Mouse (Mus musculus) ovary, adult 18-20 months (tissue): ENCODE data around the gene Arhgap32.
"Not testable (repeated sequence)": the region's sequence is repeated elsewhere in the genome, so short reads cannot be mapped to it uniquely, and the experiment has no call there.

ENCODE experiments used
- DNase-seq: peaks from one replicate; pipeline ENCODE4 v3.0.0; 2022; ENCODE audit warnings: low spot score, mixed read lengths

The Arhgap32 gene

GRCm38 (mm10) chr9:32137697-32138426 is 21.9 kb downstream of the Arhgap32 start:
- no peak for DNase-seq

- DNase-seq: no peak
These were observed 22.7 kb downstream of the Arhgap32 start for GRCm38 (mm10) chr9:32138616-32139015.

GRCm38 (mm10) chr9:32139641-32140040 is 23.7 kb downstream of the Arhgap32 start:
- DNase-seq: no peak

- DNase-seq: no peak
These were observed 26.9 kb downstream of the Arhgap32 start for GRCm38 (mm10) chr9:32142834-32143233.

GRCm38 (mm10) chr9:32143451-32143850 is 27.5 kb downstream of the Arhgap32 start:
- DNase-seq: no peak

- DNase-seq: no peak
These were observed 30.5 kb downstream of the Arhgap32 start for GRCm38 (mm10) chr9:32146257-32146996.

GRCm38 (mm10) chr9:32149241-32149640 is 33.3 kb downstream of the Arhgap32 start:
- DNase-seq: no peak

- no peak for DNase-seq
These were observed 34.1 kb downstream of the Arhgap32 start for GRCm38 (mm10) chr9:32149836-32150642.

GRCm38 (mm10) chr9:32154727-32155371 is 38.9 kb downstream of the Arhgap32 start:
- DNase-seq: no peak

- no peak for DNase-seq
These were observed 40.8 kb downstream of the Arhgap32 start for GRCm38 (mm10) chr9:32156706-32157105.

GRCm38 (mm10) chr9:32157201-32157600 is 41.3 kb downstream of the Arhgap32 start:
- DNase-seq: no peak

GRCm38 (mm10) chr9:32158837-32159543 is 43.1 kb downstream of the Arhgap32 start:
- DNase-seq: no peak

- no peak for DNase-seq
These were observed 43.8 kb downstream of the Arhgap32 start for GRCm38 (mm10) chr9:32159724-32160123.

- DNase-seq: no peak
These were observed 46.9 kb downstream of the Arhgap32 start for GRCm38 (mm10) chr9:32162792-32163191.

- not testable (repeated sequence) for DNase-seq
These were observed 47.9 kb downstream of the Arhgap32 start for GRCm38 (mm10) chr9:32163820-32164219.

GRCm38 (mm10) chr9:32168546-32169137 is 52.7 kb downstream of the Arhgap32 start:
- no peak for DNase-seq

- no peak for DNase-seq
These were observed 54.8 kb downstream of the Arhgap32 start for GRCm38 (mm10) chr9:32170713-32171112.

- DNase-seq: no peak
These were observed 60.7 kb downstream of the Arhgap32 start for GRCm38 (mm10) chr9:32176612-32177011.

GRCm38 (mm10) chr9:32181170-32181569 is 65.2 kb downstream of the Arhgap32 start:
- no peak for DNase-seq

- no peak for DNase-seq
These were observed 70.6 kb downstream of the Arhgap32 start for GRCm38 (mm10) chr9:32186489-32186888.
